Mouse (Mus musculus): ENCODE data around the gene March10. TPM values are rescaled to one million over a fixed set of nuclear protein-coding genes. Genes with fewer than 3 reads are reported as not detected.

The March10 gene
- total RNA-seq, 2 experiments from 2014 or later = not detected

GRCm38 (mm10) chr11:105352152-105352551, 104.4 kb downstream of the March10 start:
- DNase-seq = no peak

GRCm38 (mm10) chr11:105350643-105351042, 105.9 kb downstream of the March10 start:
- no peak for DNase-seq

DNA sequence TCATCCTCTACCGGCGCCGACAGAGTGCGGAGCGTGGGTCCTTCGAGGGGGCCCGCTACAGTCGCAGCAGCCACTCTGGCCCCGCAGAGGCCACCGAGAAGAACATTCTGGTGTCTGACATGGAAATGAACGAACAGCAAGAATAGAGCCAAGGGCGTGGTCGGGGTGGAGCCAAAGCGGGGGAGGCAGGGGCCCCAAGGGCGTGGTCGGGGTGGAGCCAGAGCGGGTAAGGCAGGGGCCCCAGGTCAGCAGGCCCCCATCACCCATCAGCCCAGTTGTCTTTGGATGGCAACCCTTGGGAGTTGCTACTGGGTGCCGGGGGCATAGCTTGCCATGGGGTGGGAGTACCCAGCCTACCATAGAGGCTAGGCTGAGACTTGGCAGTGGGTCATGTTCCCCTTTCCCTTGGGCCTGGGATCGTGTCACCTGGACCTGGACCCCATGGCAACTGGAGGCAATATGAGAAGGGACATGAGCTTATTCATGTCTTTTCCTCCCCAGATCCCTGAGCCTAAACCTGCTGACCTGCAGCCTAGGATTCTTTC, 106.7 kb downstream of the March10 start:
- DNase-seq = no peak

GRCm38 (mm10) chr11:105348495-105348982, 108.0 kb downstream of the March10 start:
- DNase-seq = no peak

- peak; percentile 94 for DNase-seq
Measured at GRCm38 (mm10) chr11:105347162-105348161, 109.1 kb downstream of the March10 start.

DNA sequence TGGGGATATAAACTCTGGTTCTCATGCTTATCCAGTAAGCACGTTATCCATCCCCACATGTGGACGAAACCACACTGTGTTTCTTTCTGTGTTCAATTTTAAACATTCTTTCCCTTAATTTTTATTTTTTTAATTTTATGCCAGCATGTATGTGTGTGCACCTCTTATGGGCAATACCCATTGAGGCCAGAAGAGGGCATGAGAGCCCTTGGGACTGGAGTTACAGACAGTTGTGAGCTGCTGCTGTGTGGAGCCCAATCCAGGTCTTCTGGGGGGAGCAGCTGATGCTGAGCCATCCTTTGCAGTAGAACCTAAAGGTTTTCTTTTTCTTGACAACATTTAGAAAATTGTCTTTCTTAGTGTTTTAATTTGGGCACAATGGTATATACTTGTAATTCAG, 111.3 kb downstream of the March10 start:
- DNase-seq = no peak

GRCm38 (mm10) chr11:105338596-105339390, 117.7 kb downstream of the March10 start:
- peak; percentile 3 for DNase-seq

- DNase-seq = peak; percentile 11
Measured at GRCm38 (mm10) chr11:105333867-105334670, 122.5 kb downstream of the March10 start.

GRCm38 (mm10) chr11:105332468-105332867, 124.1 kb downstream of the March10 start:
- peak; percentile 73 for DNase-seq

GRCm38 (mm10) chr11:105331732-105332131, 124.8 kb downstream of the March10 start:
- peak; percentile 90 for DNase-seq

GRCm38 (mm10) chr11:105331129-105331528, 125.4 kb downstream of the March10 start:
- DNase-seq = no peak

- no peak for DNase-seq
Measured at GRCm38 (mm10) chr11:105329962-105330361, 126.6 kb downstream of the March10 start.

GRCm38 (mm10) chr11:105327101-105327500, 129.4 kb downstream of the March10 start:
- no peak for DNase-seq

DNA sequence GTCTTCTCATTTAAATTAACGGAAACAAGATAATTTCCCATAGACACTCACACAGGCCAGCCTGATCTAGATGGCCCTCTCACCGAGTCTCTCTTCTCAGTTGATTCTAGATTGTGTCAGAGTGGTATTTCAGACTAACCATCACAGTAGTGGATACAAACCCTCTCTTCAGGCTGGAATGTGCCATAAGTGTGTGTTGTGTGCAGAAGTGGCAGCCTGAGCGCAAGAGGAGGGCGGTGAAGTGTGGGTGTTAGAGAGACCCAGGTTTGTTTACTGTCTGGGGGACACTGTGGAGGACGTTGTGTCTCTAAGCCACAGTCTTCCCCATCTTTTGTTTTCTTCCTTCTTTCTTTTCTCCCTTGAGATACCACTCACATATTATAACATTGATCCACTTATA, 133.0 kb downstream of the March10 start:
- DNase-seq = no peak

DNA sequence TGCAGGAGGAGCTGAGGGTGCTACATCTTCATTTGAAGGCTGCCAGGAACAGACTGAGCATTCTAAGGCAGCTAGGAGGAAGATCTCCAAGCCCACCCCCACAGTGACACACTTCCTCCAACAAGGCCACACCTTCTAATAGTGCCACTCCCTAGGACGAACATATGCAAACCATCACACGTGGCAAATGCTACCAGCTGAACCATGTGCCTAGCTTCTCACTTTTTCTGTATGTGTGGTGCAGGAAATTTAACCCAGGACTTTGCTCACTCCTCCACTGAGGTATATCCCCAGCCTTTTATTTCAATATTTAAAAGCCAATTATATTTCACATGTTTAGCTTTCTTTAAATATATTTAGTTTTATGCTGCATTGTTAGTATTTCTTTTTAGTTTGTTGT, 135.4 kb downstream of the March10 start:
- no peak for DNase-seq

DNA sequence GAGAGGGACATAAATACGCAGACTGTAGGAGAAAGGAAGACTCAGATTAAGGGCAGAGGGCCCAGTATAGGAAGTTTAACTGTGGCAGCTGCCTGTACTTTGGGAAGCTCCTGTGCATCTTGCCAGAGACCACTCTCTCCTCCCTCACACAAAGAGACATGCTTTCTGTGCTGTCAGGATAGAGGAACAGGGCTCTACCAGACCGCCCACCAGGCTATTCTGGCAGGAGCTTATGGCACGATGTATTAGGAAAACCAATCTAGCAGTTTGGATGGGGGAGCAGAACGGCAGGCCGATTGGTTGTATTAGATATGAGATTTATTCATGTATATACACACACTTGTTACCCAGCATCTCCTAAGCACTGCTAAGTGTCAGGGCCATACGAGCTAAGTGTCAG, 138.8 kb downstream of the March10 start:
- no peak for DNase-seq

DNA sequence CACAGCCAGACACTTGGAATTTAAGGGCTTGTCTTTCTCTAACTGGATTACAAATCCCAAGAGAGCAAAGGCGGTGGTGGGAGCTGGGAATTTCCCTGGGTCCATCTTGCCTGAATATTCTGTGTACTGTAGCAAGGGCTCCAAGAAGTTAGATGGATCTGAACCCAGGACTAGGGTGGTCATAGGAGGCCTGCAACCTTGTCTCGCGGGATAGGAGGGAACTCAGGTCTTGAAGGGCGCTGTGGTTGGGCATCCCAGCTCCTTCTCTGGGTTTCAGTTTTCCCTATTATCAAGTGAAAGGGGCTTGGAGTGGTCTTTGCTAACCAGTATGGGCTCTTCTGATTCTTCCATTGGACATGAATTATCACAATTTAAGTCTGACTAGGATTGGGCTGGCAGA, 140.4 kb downstream of the March10 start:
- DNase-seq = no peak

DNA sequence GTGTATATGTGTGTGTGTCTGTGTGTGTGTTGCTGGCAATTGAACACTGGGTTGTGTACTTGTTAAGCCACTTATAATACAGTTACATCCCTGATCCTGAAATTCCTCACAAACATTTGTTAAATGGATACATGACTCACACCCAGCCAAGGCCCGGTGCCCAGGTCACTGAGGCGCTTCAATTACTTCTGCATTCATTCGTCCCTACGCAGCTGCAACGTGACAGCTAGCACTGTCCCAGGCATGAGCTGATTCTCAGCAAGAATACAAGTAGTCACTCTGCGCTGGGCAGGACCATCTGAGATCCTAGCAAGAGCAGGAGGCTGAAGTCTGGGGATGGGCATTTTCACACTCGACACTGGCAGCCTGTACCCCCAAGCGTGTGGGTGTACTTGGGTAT, 141.2 kb downstream of the March10 start:
- no peak for DNase-seq

- no peak for DNase-seq
Measured at GRCm38 (mm10) chr11:105313633-105314014, 142.9 kb downstream of the March10 start.

DNA sequence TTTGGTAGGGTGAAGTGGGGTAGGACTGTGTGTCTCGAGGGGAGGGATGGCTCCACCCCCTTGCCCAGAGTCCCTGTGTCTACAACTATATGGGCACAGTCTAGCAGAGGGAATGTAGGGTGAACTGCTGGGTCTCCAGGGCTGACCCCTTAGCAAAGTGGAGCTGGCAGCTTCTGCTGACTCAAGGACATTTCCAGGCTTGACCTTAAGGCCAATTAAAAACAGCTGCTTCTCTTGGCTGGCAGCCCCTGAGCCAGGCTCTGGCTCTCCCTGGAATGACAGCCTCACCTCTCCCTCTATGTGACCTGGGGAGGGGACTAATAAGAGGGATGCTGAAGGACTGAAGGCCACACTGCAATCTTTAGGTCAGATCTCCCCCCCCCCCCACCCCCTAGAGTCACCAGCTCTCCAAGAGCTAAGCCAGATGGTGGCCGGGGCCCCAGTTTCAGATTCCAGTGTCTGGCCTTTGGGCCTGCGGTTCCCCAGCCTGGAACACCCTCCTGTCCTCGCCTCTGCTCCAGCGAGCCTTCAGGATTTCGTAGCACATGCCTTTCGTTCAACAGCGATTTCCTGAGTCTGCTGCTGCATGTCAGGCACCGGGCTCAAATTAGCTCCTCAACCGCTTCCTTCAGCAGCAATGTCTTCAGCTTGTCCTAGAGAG, 143.4 kb downstream of the March10 start:
- peak; percentile 52 for DNase-seq

DNA sequence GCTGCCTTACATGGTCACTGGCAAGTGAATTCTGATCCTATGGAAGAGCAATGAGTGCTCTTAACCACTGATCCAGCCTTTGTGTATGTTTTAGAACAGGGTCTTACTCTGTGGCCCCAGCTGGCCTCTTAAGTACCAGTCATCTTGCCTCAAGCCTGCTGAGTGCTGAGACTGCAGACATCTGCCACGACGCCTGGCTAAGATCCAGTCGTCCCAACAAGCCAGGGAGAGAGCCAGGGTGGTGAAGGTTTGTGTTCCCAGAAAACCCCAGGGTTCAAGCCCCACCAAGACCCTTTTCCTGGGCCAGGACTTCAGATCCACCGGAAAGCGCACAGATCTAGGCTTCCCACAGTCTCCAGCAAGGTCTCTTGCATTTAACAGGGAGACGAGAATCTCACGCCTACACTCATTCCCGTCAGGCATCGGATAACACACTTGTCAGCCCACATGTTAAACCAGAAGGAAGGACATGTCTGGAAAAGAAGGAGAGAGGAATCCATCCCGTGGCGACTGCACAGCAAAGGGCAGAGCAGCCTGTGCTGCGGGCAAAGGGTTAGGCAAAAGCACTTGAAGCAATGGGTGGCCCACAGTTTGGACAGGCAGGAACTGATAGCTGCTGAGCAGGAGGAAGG, 144.1 kb downstream of the March10 start:
- no peak for DNase-seq
